Mouse (Mus musculus) cerebellum, postnatal 4 days (tissue): ENCODE data around the gene Adora2a.
"Not testable (repeated sequence)": the region's sequence is repeated elsewhere in the genome, so short reads cannot be mapped to it uniquely, and the experiment has no call there.

Source experiments
- DNase-seq, 2 experiments: peaks; one replicate each; pipeline ENCODE4 v3.0.0; 2022; ENCODE audit warnings: low spot score in 2 of 2, mixed read lengths in 1 of 2

Gene Adora2a

DNA sequence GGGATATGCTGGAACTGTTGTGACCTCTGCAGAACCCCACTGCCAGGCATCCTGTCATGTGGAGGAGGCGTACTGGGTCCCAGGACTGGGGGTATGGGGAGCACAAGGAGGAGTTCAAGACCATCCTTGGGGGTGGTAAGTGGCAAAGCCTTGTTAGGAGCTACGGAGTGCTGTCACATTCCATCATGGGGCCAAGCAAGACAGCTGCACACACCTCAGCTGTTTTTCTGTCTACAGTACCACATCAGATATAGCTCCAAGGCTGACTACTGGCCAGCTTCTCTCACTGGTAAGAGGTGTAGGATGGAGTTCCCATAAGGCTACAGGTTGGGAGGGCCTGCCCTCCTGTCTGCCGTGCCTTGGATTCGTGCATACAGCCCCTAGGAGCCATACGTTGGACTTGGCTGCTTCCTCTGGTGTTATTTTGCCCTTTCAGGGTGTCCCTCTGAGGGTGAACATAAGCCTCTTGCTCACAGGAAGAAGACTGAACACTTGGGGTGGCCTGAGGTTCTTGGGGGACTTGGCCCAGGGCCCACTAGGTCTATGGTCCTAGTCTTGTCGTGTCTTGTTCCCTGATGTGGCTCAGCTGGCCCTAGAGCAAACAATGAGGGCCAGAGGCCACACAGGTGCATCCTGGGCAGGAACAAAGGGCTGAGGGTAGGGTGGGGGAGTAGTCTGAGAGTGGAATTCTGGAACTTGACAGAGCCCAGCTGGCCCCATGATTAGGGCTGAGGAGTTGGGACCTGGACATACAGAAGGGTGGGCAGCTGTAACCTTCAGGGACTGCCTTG lies 2.3 kb upstream of the Adora2a start:
- no peak for DNase-seq

DNA sequence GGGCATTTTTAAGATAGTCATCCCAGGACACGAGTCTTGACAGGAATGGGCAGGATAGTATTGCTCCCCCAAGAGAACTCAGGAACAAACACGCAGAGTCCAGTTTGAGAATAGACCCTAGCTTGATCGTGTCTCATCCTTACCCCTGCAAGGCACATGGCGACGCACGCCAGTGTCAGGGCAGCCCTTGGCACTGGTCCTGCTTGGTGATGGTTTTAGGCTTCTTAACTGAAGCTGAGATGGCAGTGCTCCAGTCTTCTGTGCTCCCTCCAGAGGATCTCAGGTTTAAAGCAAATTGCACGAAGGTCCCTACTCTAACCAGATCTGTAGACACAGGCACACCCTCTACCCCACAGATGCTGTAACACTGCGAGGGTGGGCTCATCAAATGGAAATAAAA lies 921 bp upstream of the Adora2a start:
- DNase-seq = no peak

DNA sequence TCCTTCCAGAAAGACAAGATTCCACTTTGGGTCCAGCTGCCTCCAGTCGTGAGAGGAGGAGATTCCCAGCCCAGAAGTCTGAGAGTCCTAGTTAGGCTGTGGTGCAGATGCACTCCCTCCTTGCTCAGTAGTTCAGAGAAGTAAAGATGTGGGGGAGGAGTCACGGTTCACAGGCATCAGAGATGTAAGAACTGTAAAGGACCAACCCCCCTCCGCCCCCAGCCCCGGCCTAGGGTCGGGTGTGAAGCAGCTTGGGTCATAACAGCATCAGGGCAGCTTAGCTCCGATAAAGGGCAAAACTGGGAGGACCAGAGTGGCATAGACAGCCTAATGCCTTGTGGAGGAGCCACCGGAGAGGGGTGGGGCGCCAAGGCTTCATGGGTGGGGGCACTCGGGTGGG lies 205 bp upstream of the Adora2a start:
- DNase-seq = no peak

DNA sequence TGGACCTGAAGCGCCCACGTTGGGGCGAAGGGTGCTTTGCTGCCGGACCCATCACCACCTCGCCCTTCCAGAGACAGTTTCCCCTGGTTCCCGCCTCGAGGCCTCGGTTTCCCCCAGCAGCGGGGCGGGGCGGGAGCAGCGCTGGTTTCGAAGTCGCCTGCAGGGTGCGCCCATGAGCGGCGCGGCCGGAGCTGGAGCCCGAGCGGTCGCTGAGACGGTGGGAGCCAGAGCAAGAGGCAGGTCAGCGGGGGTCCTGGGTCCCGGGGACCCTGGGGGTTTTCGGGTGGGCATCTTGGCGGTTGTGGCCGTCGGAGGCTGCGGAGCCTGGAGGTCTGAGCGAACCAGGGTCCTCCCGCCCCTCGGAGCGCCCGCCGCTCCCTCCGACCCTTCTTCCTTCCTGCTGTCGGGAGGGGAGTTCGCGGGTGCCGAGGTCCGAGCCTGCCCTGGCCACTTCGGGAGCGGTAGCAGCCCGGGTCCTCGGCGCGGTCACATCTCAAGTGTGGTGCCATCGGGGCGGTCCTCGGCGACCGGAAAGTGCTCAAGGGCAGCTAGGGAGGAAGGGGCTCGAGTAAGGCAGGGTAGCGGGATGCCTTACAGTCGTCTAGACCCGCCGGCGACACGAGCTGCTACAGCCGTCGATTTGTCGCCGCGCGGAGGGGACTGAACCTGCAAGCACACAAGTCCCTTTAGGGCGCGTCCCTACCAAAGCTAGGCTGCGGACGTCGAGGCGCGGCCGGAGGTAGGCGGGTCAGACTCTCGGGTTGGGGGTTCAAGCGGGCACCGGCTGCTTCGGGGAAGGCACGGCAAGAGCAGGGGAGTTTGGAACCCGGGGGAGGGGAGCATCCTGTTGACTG lies 458 bp downstream of the Adora2a start:
- DNase-seq = peak; percentile 41 to 82

DNA sequence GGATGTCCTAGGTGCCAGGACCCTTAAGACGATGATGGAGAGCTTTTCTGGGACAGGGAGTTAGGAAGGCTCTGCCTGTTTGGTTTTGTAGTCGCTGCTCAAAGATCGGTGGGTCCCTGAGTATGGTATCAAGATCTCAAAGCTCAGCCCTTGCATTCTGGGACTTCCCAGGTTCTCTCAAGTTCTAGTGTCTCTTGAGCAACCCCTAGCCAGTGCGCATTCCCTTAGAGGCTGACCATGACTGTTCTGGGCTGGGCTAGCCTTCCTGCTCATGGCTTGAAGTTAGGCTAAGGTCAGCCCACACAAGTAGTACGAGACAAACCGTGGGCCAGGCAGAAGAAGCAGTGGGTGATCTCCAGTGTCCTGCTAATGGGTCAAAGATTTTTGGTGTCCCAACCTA lies 1.5 kb downstream of the Adora2a start:
- DNase-seq = no peak

DNA sequence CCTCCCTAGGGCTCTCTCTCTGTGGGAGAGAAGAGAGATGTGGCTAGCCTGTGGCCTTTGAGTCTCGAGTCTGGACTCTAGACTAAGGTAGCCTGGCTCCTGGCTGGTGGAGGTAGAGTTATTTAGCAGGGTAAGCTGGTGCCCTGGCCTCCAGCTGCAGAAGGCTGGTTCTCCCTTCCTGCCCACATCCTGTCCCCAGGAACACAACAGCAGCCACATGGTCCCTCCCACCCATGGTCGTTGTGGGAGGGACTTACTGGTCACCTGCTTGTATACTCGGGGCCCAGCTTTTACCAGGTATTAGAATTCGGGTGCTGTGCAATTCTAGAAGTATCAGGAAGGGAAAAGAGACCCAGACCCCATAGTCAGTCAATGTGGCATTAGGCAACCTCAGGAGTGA lies 3.6 kb downstream of the Adora2a start:
- DNase-seq = no peak

DNA sequence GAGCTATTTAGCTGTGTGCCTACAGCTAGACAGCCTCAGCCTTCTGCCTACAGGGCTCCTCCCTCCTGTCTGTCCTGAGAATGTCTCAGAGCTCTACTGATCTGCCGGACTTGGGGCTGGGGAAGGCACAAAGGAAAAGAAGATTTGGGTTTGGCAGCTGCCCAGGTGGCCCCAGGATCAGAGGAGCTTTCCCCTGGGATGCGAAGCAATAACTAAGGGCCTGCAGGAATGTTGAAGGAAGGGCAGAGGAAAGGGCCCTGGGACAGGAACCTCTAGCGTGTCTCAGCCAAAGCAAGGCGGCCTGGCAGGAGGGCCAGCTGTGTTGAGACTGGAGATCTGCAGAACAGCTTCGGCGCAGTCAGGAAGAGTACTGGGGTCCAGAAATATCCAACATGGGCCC lies 6.3 kb downstream of the Adora2a start:
- no peak for DNase-seq

DNA sequence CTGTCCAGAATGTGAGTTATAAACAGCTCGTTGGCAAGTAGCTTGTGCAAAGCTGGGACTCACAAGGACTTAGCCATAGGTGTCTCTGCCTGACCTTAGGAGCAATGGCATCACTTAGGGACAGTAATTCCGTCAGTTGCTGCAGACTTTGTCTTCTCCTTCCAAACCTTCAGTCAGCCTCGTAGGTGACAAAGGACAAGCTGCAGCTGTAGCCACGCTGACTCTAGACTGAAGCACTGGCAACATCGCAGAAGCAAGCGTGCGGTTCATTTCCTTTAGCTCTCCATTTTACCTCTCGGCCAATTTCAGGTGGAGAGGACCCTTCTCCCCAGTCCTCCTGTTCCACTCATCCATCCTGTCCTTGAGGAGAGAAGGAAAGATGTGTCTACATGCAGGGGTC lies 7.3 kb downstream of the Adora2a start:
- no peak for DNase-seq

DNA sequence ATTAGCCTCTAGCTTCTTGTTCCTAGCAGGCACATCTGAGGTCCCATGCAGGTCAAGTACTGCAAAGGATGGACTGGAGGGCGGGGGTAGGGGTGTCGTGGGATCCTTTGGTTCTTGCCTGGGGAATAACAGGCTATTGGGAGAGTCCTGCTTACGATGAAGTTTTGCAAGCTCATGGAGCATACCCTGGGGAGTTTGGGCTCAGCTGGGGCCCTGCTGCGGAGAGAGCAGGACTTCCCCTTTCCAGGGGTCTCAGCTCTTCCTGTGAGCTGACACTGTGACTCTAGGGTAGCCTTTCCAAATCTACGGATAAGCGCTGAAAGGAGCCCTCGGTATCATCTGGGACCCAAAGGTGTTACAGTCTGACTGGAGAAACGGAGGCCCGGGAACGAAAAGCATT lies 7.7 kb downstream of the Adora2a start:
- DNase-seq = no peak

DNA sequence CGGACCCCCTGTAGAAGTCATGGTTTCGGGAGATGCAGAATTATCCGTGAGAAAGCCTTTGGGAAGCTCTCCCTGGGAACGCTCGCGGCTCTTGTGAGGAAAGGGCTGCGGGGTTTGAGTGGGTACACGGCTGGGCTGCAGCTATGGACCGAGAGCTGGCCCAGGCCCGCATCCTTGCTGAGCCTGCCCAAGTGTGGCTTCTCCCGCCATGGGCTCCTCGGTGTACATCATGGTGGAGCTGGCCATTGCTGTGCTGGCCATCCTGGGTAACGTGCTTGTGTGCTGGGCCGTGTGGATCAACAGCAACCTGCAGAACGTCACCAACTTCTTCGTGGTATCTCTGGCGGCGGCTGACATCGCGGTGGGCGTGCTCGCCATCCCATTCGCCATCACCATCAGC lies 9.1 kb downstream of the Adora2a start:
- DNase-seq = no peak

DNA sequence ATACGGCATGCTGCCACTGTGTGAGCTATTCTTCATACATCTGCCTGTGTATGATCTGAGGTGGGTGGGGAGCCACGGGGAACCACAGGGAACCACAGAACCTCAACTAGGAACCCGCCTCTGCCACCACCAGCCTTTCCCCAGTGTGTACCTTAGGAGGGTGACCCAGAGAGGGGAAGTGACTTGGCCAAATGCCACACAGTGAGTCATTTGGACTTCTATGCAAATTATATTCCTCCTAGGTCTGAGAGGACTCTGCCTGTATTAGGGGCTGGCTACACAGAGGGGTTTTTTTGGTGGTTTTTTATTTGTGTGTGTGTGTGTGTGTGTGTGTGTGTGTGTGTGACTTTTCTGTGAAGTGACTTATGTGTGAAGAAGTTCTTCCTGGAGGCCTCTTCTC lies 9.9 kb downstream of the Adora2a start:
- DNase-seq = no peak

DNA sequence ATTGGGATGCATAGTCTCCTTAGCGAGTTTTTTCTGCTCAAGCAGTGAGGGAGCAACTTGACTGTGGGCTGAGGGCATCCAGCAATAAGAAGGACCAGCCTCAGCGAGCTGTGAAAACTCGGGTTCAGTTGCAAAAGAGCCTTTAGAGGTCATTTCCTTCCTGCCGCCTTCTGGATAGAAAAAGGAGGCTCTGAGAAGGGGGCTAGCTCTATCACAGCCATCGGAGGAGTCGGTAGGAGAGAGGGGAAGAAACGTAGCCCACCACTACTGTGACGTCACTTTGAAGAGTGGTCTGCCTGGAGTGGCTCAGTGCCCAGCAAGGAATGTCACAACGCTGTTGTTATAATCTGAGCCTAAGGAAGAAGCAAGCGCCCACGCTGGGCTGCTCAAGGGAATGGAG lies 10.4 kb downstream of the Adora2a start:
- no peak for DNase-seq

DNA sequence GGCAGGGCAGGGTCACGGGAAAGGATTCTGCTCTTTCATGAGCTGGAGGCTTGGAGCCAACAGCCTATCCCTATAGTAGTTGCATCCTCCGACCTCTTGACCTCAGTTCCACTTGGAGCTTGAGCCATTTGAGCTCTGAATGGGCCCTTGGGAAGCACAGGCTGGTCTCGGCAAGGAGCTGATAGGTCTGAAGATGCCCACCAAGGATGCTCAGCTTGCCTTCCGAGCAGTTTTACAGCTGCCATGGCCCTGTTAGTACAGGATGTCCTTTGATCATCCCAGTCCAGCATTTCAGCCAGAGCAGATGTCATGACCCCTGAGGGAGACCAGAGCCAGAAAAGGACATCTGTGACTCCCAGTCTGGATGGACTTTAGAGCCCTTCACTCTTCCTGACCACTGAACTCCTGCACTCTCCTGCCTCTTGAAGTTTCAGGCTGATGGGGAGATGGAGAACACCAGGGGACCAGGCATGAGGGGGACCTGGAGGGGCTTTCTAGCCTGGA lies 11.6 kb downstream of the Adora2a start:
- no peak for DNase-seq

DNA sequence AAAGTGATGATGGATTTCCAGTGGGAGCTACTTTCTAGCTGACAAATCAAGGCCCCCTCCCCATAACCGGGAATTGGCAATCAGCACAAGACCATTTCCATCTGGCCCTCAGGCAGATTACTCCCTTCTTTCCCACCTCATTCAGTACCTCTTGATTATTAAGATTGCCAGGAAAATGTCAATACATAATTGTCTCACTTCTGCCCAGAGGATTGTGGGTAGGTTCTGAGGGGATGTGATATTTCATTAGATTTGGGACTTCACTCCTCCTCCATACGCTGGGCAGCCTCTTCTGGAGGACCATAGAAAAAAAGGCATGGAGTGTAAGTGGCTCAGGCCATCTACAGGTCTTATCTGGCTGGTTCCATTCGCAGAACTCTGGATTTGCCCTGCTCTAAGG lies 15.6 kb downstream of the Adora2a start:
- no peak for DNase-seq

DNA sequence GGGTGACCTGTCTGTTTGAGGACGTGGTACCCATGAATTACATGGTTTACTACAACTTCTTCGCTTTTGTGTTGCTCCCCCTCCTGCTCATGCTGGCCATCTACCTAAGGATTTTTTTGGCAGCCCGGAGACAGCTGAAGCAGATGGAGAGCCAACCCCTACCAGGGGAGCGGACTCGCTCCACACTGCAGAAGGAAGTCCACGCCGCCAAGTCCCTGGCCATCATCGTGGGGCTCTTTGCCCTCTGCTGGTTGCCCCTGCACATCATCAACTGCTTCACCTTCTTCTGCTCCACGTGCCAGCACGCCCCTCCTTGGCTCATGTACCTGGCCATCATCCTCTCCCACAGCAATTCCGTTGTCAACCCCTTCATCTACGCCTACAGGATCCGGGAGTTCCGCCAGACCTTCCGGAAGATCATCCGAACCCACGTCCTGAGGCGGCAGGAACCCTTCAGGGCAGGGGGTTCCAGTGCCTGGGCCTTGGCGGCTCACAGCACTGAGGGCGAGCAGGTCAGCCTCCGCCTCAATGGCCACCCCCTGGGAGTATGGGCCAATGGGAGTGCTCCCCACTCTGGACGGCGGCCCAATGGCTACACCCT lies 16.6 kb downstream of the Adora2a start:
- no peak for DNase-seq

DNA sequence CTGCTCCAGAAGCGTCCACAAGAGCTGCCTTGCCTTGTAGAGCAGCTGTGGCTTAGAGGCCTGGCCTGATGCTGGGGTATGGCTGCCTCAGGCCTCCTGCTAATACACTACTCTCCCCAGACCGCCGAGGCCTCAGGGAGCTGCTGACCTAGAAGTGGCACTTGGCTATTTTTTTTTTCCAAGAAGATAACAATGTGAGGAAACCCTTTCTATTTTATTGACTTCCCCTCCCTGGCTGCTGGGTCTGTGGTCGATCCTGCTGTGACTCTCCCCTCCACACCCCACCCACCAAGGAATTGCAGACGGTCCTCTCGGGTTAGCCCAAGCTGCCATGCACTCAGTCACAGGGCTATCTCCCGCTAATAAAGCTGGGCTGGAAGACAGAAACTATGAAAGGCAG lies 17.5 kb downstream of the Adora2a start:
- no peak for DNase-seq

DNA sequence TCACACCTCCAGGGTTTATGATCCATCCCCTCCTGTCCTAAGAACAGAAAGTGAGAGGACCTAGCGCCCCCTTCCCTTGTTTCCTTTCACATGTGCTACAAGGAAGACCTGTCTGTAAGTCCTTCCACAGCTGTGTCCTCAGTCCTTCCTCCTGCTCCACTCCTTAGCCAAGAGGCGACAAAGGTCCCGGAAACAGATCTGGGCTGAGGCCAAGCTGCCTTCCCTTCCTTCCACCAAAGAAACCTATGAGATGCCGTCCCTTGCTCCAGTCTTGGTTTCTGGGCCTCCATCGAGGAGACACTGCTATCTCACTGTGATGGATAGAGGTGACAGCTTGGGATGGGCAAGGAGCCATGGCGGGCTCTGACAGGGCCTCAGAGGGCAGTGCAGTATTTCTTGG lies 18.4 kb downstream of the Adora2a start:
- no peak for DNase-seq

DNA sequence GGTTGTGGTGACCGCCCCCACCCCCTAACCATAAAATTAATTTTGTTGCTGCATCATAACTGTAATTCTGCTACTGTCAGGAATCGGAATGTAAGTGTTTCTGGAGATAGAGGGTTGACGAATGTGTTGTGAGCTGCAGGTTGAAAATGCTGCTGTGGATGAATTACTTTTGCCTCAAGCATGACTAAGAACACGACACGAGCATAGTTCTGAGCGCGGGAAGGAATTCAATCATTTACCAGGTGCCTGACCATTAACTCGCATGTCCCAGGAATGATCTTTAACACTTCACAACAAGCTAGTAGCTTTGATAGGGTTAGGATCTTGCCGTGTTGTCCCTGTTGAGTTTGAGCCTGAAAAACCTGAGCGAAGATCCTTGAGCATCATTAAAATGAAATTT lies 20.6 kb downstream of the Adora2a start:
- no peak for DNase-seq

DNA sequence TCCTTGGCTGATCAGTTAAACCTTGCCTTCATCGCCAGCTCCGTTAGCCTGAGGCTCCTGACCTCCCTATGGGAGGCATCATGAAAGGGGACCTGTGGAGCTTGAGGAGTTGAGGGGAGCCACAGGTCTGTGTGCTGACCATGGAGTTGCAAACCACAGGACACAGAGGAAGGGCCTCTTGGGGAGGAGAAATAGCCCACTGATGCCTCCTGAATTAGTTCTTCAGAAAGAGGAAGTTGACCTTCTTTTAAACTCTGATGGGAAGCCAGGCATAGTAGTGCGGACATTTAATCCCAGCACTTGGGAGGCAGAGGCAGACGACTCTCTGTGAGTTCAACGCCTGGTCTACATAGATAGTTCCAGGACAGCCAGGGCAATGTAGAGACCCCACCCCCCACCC lies 22.2 kb downstream of the Adora2a start:
- DNase-seq = no peak

DNA sequence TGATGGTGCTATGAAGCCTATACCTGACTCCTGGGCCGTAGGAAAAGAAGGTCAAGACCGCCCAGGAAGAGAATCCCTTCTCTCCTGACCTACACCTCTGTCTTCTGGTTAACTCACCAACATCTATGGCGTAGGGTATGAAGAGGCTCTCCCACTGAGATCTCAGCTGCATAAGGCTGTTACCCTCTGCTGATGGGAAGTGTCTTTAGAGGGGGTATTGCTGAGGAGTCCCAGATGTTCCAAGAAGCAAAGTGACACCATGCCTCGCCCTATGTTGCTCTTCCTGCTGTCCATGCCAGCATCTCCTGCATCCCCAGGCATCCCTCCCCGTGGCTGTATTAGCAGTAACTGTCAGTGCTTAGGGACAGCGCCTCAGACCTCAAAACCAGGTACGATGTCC lies 22.7 kb downstream of the Adora2a start:
- no peak for DNase-seq

DNA sequence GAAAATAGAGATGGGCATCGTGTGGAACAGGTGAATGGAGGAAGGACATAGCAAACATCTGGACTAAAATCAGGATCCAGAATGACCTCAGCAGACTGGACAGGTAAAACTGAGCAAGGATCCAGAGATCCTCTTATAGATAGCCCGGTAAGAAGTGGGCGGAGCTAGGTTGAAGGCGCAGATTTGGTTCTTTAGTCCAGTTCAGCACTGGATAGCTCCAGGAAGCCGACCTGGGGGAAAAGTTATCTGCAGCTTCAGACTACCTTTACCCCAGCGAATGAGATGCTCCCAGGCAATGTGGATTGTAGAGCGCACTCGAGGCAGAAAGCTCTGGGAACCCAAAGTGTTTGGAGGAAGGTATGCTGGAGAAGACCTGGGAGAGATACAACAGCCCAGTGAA lies 25.3 kb downstream of the Adora2a start:
- DNase-seq = no peak

DNA sequence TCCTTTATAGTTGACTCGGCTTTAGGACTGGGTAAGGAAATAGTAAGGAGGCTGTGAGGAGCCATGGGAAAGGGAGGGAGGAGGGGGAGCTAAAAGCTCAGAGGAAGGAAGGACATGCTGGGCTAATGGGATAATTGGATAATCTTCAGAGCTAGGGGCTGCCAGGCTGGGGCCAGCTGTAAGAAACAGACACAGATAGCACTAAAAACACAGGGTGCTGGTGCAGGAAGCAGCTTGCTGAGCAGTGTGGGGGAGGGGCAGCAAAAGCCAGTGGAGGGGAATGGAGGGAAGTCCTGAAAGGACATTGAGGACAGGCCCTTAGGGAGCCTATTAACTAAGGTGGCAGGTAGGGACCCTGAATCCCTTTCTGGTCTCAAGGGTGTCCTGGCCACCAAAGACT lies 27.9 kb downstream of the Adora2a start:
- DNase-seq = not testable (repeated sequence)

DNA sequence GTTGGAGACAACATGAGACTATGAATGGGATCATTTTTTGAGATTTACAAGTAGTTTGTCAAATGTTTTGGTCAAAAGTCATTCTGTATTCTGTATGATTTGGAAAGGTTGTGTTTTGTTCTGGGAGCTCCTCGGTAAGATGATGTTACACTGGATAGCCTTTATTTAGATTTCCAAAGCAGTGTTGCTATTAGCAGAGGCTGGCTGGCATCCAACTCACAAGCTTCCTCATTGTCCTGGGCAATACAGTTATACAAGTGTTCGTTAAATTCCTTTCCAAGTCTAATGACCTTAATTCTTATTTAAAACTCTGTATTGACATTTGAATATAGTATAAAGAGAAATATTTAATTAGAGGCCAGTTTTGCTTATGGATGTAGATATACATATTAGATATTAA lies 28.6 kb downstream of the Adora2a start:
- no peak for DNase-seq
